9 mouse cellular contexts compared by ENCODE assay signal in the genomic region with DNA sequence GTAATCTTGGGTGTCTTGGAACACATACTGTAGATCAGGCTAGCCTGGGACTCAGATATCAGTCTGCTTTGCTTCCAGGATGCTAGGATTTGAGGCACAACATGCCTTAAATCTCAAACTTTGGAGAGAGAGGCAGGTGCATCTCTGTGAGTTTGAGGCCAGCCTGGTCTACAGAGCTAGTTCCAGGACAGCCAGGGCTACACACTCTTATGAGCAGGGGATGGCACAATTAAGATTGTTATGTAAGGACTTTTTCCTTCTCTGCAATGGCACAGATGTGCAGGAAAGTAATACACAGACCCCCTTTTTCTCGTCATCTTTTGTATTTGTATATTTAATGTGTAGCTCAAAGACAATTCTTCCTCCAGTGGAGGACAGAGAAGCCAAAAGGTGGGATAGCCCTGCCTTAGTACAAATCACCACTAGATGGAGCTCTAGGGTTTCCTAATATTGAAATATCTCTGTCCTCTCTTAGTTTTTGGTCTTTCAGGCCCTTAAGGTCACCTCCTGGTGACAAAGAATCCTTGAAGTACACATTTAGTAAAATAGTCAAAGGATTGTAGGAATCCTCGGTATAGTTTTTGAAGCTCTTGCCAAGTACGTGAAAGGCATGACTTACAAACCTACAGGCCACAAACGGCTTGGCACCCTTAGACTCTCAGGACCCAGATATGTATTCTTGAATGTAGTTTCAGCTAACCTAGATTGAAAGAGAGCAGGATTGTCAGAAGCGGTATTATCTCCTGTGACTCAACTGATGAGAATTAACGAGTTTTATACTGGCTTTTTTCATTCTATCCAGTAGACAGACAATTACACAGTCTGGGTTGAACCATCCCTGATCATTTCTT. TPM values are rescaled to one million over a fixed set of nuclear protein-coding genes. Genes with fewer than 3 reads are reported as not detected.
A peak's percentile ranks its signal among the peaks of the same experiment; 100 is the strongest.
DNase-seq lines count a peak whose midpoint lies in the region; ATAC-seq and TF ChIP-seq lines count a peak whose summit lies in the region.
"Had no signal": no experiment of that assay in that cellular context is flagged by ENCODE, and none has a peak within 500 bp of the region (broad histone marks: within the 10 kb centered on the region; RNA-seq: fewer than 3 reads in every experiment).

No protein-coding gene starts in this region.

- peaks cover 7% of the 10 kb centered on the region; the same call in 1 of the 2 replicates for H3K4me1 ChIP-seq in kidney, adult 2 months (ENCODE audit: control insufficient read depth, insufficient read depth, low read length)
- no peaks in the 10 kb centered on the region for H3K4me1 ChIP-seq in embryonic facial prominence, embryonic 14.5 days (ENCODE audit: control insufficient read depth, insufficient read depth, low read length)
- no peaks in the 10 kb centered on the region; the same call in 1 of the 2 replicates for H3K4me1 ChIP-seq in lung, adult 2 months (ENCODE audit: control insufficient read depth, insufficient read depth, low read length)
- H3K4me1 ChIP-seq: limb, embryonic 13.5 days had no signal

- H3K27me3 ChIP-seq in kidney, adult 2 months (replicated peaks; ENCODE audit: control insufficient read depth, insufficient read depth, low read length) = no peaks in the 10 kb centered on the region
- H3K27me3 ChIP-seq in embryonic facial prominence, embryonic 14.5 days (replicated peaks; ENCODE audit: control insufficient read depth, insufficient read depth, low read length) = no peaks in the 10 kb centered on the region
- H3K27me3 ChIP-seq: limb, embryonic 13.5 days had no signal

- DNase-seq in kidney, adult 2 months = peak; percentile 63
- no peak for DNase-seq in kidney, adult 18-20 months
- DNase-seq in CD4-positive helper T cell, adult 2 months (ENCODE audit: low read depth, low spot score) = peak; percentile 43
- peak; percentile 30 for DNase-seq in Muller cell, postnatal 12 days (ENCODE audit: inconsistent ontology term)
- peak; percentile 50 for DNase-seq in embryonic facial prominence, embryonic 14.5 days (ENCODE audit: low spot score)
- no peak for DNase-seq in lung, adult 2 months
- DNase-seq in retina, postnatal 1 day = peak; percentile 66
- DNase-seq in yolk sac, embryonic 10.5 days (ENCODE audit: low spot score) = no peak

- WGBS in kidney, adult 2 months = 42% methylated on average over 6 of the region's 6 CpGs
- WGBS in embryonic facial prominence, embryonic 14.5 days = 38% methylated on average over 6 of the region's 6 CpGs
- WGBS in lung, adult 2 months = 43% methylated on average over 6 of the region's 6 CpGs

- H3K9me3 ChIP-seq in embryonic facial prominence, embryonic 14.5 days (ENCODE audit: control insufficient read depth, low read length) = no peaks in the 10 kb centered on the region
- H3K9me3 ChIP-seq: limb, embryonic 13.5 days had no signal

- H3K36me3 ChIP-seq in kidney, adult 2 months (ENCODE audit: control insufficient read depth, insufficient read depth, low read length) = no peaks in the 10 kb centered on the region
- H3K36me3 ChIP-seq in embryonic facial prominence, embryonic 14.5 days (ENCODE audit: control insufficient read depth, insufficient read depth, low read length) = no peaks in the 10 kb centered on the region
- H3K36me3 ChIP-seq: limb, embryonic 13.5 days had no signal

- no peak overlapping the region for H3K4me2 ChIP-seq in embryonic facial prominence, embryonic 14.5 days (ENCODE audit: low read depth, low read length)
- H3K4me2 ChIP-seq: limb, embryonic 13.5 days had no signal

- no peak for TF ChIP-seq POLR2A in kidney, adult 2 months (IDR thresholded peaks at IDR 0.05; ENCODE audit: low read depth, low read length)
- no peak for TF ChIP-seq POLR2A in lung, adult 2 months (IDR thresholded peaks at IDR 0.05; ENCODE audit: borderline replicate concordance, extremely low read depth, low read depth, low read length)

- peak; percentile 26; the same call in 1 of the 2 replicates for TF ChIP-seq CTCF in kidney, adult 2 months (conservative IDR thresholded peaks at IDR 0.05; ENCODE audit: insufficient read depth, insufficient read length, low read depth, low read length)
- TF ChIP-seq CTCF in lung, adult 2 months (IDR thresholded peaks at IDR 0.05; ENCODE audit: insufficient read depth, low read length) = peak; percentile 42; the same call in 1 of the 2 replicates

- no peak for ATAC-seq in embryonic facial prominence, embryonic 14.5 days (ENCODE audit: low read depth)

- H3K9ac ChIP-seq in embryonic facial prominence, embryonic 14.5 days (ENCODE audit: low read depth, low read length) = no peak overlapping the region
- H3K9ac ChIP-seq: limb, embryonic 13.5 days had no signal

- H3K27ac ChIP-seq in kidney, adult 2 months (ENCODE audit: insufficient read depth, low read depth, low read length) = no peak overlapping the region
- no peak overlapping the region for H3K27ac ChIP-seq in embryonic facial prominence, embryonic 14.5 days (replicated peaks; ENCODE audit: low read depth, low read length)
- H3K27ac ChIP-seq: limb, embryonic 13.5 days had no signal

- H3K4me3 ChIP-seq in kidney, adult 2 months (ENCODE audit: insufficient read depth, low read depth, low read length) = no peak overlapping the region
- no peak overlapping the region for H3K4me3 ChIP-seq in embryonic facial prominence, embryonic 14.5 days (ENCODE audit: low read depth, low read length)
- H3K4me3 ChIP-seq in lung, adult 2 months (replicated peaks; ENCODE audit: extremely low read depth, low read depth, low read length) = no peak overlapping the region
- H3K4me3 ChIP-seq: limb, embryonic 13.5 days had no signal

RNA-seq across cellular contexts. Expression of a gene that starts 7.7 kb away (rescaled TPM):
- 14.6 and 21.2 TPM in 2 replicates for polyA plus RNA-seq in kidney, adult 2 months (2012; rRNA removed)
- polyA plus RNA-seq in embryonic facial prominence, embryonic 14.5 days (2014; fragmentation: Nextera tagmentation; extraction: Ambion mirVana) = 20.0 and 22.0 TPM in 2 replicates
- 5.2 and 11.0 TPM in 2 replicates for polyA plus RNA-seq in lung, adult 2 months (2012; rRNA removed)

RNA-seq across cellular contexts. Expression of a gene that starts 45.4 kb away (rescaled TPM):
- polyA plus RNA-seq in kidney, adult 2 months (2012; rRNA removed) = 7.4 and 7.6 TPM in 2 replicates
- polyA plus RNA-seq in embryonic facial prominence, embryonic 14.5 days (2014; fragmentation: Nextera tagmentation; extraction: Ambion mirVana) = 18.1 and 18.8 TPM in 2 replicates
- 10.8 and 15.8 TPM in 2 replicates for polyA plus RNA-seq in lung, adult 2 months (2012; rRNA removed)

RNA-seq across cellular contexts. Expression of a gene that starts 45.8 kb away (rescaled TPM):
- 26.6 and 31.1 TPM in 2 replicates for polyA plus RNA-seq in kidney, adult 2 months (2012; rRNA removed)
- polyA plus RNA-seq in embryonic facial prominence, embryonic 14.5 days (2014; fragmentation: Nextera tagmentation; extraction: Ambion mirVana) = 83.5 and 86.4 TPM in 2 replicates
- polyA plus RNA-seq in lung, adult 2 months (2012; rRNA removed) = 58.6 and 128 TPM in 2 replicates

RNA-seq across cellular contexts. Expression of a gene that starts 51.3 kb away (rescaled TPM):
- polyA plus RNA-seq in kidney, adult 2 months (2012; rRNA removed) = 0.11 TPM in 1 of 2 replicates, not detected in the other
- 0.38 and 0.41 TPM in 2 replicates for polyA plus RNA-seq in embryonic facial prominence, embryonic 14.5 days (2014; fragmentation: Nextera tagmentation; extraction: Ambion mirVana)
- not detected in 2 replicates for polyA plus RNA-seq in lung, adult 2 months (2012; rRNA removed)

Comparison
In these comparisons a context has a peak if more than half of its experiments do, and no peak if none do; other contexts are left out.
1. DNase-seq: peak in kidney, adult 2 months (single experiment), CD4-positive helper T cell, adult 2 months (single experiment), Muller cell, postnatal 12 days (single experiment), embryonic facial prominence, embryonic 14.5 days (single experiment) and retina, postnatal 1 day (single experiment); none in kidney, adult 18-20 months (single experiment), lung, adult 2 months (single experiment) and yolk sac, embryonic 10.5 days (single experiment).